Mouse (Mus musculus) E14TG2a.4 (cell line): ENCODE results near the gene Gm12166.

Source experiments
- CTCF ChIP-seq: conservative IDR thresholded peaks from 2 replicates; pipeline ENCODE4 v1.5.1; 2014; ENCODE audit warnings: low read length
- NANOG ChIP-seq: IDR thresholded peaks from 2 replicates; pipeline ENCODE4 v1.6.1; 2014; ENCODE audit warnings: borderline replicate concordance, low read length, mixed read lengths

GRCm38 (mm10) chr11:46044781-46045180 lies 7.3 kb downstream of the Gm12166 start:
- TF ChIP-seq CTCF = no peak
- TF ChIP-seq NANOG = no peak
